Mouse (Mus musculus): ENCODE measurements around the gene Med1.

Med1 gene

DNA sequence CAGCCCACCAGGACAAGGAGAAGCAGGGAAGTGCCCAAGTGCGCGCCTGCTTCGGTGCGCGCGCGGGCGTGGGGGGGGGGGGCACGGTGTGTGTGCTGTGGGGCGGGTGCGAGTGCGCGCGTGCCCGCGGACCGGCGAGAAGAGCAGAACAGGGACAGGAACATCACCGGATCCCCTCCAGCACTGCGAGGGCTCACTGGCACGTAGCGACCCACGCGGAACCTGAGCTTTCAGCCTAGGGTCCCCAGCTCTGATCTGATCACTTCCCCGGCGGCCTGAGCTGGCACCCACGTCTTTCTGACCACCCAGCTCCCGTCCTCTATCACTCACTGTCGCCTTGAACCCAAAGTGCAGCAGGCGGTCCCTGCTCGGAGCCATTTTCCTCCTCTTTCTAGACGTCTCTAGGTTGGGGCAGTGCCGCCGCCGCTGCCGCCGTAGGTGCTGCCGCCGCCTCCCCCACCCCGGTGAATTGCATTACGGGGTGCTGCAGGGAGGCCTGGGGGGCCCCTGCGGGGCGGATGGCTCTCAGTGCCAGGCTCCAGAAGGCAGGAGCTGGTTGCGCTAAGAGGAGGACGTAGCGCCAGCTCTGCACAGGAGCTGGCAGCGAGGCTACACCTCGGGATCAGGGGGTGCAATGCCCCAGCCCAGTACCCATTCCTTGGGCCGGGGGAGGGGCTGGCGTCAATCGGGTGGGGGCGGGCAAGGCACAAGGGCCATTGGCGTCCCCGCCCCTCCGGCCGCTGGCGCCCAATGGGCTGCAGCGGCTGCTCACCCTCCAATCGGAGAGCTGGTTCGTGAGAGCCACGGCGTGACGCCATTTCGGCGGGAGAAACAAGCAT is 43.1 kb downstream of the Med1 start, which contains the start of gene Fbxl20:
TSS of gene Fbxl20 (minus strand) at position 618 of the 839 bp plus-strand sequence.
- peak; percentile 76 for ATAC-seq (ENCODE audit: insufficient number of reproducible peaks, low FRiP score, low TSS enrichment)

DNA sequence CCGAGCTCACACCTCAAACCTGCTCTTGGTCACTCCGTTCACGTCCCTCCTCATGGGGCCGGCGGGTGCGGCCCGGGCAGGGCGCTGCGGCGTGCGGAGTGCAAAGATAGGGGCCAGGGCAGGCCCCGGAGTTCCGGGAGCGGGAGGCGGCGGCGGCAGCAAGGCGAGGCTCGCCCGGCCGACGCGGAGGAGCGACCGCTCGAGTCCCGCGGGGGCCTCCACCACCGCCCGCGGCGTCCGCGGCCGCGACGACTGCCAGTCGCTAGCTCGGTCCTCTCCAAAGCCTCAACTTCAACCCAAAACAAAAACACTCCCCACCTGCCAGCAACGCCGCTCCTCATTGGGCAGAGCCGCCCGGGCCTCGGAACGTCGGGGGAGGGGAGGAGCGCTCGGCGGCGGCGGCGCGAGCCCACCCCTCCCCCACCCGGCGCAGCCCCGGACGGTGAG is 43.8 kb downstream of the Med1 start:
- ATAC-seq (ENCODE audit: insufficient number of reproducible peaks, low FRiP score, low TSS enrichment): peak; percentile 81

DNA sequence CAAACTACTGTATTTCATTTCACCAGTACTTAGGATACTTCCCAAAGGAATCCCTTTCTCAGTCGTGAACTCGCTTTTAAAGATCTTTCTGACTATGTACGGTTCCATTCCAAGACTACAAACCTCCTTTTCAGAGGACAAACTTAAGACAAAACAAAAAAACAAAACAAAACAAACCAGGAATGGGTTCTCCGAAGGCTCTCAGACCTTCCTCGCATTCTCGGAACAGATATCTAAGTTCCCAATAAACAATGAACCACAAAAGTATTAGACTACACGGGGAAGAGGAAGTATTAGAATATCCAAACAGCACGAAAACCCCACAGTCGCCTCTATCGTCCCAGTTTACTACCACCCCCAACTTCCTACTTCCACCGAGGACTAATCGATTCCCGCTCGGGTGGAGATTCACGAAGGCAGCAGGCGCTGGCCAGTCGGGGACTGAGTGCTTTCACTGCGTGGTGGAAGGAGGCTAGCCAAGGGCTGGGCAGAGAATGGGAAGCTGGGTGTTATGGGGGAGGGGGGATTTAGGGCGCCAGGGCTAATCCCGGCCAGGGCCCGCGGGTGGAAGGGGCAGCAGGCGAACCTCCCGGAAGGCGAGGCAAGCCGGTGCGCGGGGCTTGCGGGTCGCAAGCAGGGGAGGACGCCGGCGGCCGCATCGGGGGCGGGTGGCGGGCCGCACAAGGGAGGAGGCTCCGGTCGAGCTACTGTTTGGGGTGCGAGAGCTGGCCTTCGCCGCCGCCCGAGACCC is 44.4 kb downstream of the Med1 start:
- peak; percentile 47; the same call in 1 of the 2 replicates for ATAC-seq (ENCODE audit: insufficient number of reproducible peaks, low FRiP score, low TSS enrichment)

DNA sequence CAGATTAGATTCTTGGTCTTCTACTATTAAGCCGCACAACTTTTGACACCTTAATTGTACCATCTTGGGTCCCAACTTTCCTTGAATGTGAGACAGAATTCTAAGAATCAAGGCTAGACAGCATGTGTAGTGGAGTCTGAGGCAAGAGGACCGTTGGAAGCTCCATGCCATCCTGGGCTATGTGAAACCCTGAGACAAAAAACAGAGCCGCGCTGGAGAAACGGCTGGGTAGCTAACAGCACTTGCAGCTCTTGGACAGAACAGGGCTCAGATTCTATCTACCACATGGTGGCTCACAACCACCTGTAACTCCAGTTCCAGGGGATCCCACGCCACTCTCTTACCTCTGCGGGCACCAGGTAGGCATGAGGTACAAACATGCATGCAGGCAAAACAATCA is 47.2 kb downstream of the Med1 start:
- ATAC-seq (ENCODE audit: insufficient number of reproducible peaks, low FRiP score, low TSS enrichment): no peak

DNA sequence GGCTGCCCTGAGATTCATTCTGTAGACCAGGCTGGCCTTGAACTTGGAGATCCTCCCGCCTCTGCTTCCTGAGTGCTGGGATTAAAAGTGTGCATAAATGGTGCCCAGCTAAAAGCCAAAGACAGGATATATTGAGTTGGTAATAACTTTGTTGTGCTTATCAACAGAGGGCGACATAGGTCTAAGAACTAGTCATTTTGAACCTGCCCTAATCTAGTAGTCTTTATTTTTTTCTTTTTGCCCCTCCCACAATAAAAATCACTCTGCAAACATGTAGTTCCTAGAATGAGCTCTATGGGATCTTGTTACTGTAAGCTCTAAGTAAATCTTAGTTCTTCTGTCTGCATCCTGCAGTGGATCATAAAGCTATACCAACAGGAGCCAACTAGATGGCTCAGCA is 50.5 kb downstream of the Med1 start:
- no peak for ATAC-seq (ENCODE audit: insufficient number of reproducible peaks, low FRiP score, low TSS enrichment)

DNA sequence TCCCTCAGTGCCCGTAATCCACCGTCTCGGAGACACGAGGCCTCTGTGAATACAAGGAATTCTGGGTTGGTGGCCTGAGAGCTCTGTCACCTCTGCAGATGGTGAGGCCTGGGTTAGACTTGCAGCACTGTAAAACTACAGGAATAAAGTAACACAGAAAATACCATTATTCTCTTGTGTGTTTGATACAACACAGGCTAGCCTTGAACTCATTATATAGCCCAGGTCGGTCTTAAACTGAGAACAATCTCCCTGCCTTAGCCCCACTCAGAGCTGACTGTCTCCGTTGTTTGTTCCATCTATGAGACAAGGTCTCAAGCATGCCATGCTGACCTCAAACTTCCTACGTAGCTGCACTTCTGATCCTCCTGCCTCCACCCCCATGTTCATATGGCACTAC is 54.2 kb downstream of the Med1 start:
- ATAC-seq (ENCODE audit: insufficient number of reproducible peaks, low FRiP score, low TSS enrichment): no peak

DNA sequence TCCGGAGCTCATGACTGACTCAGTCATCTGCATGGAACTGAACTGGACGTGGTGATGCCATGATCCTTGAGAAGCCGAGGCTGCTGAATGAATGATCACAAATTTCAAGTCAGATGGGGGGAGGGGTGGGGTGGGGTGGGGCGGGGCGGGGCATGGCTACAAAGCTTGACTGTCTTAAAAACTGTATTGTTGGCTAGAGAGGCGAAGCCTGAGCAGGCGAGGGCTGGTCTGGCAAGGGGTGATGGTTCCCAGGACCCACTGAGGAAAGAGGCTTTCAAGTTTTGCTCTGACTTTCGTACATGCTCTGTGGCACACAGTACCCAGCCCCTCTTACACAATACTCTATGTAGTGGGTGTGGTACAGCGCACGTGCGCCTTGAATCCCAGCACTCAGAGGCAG is 55.3 kb downstream of the Med1 start:
- no peak for ATAC-seq (ENCODE audit: insufficient number of reproducible peaks, low FRiP score, low TSS enrichment)

DNA sequence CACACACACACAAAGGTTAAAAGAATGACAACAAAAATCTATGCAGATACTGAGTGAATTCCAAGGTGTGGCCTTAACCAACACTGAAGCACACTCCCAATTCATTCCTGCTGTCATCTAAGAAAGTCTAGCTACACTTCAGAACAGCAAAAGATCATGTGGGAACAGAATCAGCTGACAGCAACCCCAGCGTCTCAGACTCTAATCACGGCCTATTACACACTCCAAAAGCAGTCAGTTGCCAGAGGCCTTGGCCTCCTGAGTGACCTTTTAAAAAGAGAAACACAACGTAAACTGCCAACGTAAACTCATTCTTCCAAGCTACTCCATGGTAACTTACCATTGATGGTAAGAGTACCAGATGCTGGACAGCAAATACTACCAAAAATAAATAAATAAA is 58.1 kb downstream of the Med1 start:
- ATAC-seq (ENCODE audit: insufficient number of reproducible peaks, low FRiP score, low TSS enrichment): no peak

DNA sequence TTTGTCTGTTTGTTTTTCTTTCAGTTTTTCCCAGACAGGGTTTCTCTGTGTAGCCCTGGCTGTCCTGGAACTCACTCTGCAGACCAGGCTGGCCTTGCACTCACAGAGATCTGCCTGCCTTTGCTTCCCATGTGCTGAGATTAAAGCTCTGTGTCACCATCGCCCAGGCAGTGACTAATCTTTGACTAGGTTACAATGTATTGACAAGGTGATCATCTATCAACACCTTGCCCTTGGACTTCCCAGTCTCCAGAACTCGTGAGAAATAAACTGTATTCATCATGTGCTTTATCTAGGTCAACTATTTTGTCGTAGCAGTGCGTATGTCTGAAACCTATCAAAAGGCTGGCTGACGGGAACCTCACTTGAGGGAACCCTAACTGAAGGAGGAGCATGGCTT is 69.7 kb downstream of the Med1 start:
- no peak for ATAC-seq (ENCODE audit: insufficient number of reproducible peaks, low FRiP score, low TSS enrichment)

DNA sequence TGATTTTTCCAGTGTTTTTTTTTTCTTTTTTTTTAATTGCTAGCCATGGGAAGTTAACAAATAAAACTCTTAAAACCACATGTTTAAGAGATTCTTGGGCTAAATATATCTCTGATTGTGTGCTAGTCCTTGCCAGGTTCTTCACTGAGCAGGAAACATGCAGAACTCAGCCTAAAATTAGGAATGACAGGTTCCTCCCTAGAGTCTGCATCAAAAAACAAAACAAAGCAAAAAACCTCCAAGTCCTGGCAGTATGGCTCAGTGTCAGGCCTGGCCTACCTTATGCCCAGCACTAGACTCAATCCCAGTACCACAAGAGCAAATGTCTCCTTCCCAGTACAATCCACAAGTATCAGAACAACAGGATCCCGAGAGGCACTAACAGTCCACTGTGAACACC is 78.7 kb downstream of the Med1 start:
- no peak for ATAC-seq (ENCODE audit: insufficient number of reproducible peaks, low FRiP score, low TSS enrichment)

DNA sequence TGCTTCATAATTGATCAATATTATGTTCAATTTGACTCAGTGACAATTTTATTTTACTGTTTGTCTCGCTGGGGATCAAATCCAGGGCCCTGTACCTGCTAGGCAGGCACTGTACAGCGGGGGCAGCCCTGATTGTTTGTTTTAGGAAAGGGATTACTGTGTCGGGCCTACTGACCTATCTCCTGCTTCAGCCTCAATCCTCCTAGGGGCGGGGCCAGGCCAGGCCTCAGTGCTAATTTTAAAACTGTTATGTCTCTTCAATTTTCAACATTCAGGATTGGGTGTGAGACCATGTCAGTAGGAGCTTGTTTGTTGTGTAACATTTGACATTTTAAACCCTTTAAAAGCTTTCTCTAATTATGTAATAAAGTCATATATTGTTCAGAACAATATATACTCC is 79.6 kb downstream of the Med1 start:
- no peak for ATAC-seq (ENCODE audit: insufficient number of reproducible peaks, low FRiP score, low TSS enrichment)

DNA sequence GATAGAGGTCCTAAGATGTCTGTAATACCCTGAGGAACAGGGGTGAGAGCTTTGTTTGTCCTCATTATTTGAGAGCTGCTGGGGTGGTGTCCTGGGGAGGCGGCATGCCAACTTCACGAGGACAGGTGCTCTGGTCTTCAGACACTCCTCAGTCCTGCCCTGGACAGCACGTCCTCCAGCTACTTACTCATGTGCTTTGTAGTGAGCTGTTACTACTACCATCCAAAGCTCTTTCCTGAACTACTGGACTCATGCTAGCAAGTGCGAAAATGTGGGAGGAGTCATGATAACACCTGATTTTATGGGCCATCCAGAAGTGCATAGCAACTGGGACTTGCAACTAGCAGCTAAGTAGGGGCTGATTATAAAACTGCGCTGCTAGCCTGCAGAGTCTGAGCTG is 83.4 kb downstream of the Med1 start:
- ATAC-seq (ENCODE audit: insufficient number of reproducible peaks, low FRiP score, low TSS enrichment): no peak

Measured in cerebellum, adult (tissue).